Mouse (Mus musculus) A20 (cell line): ENCODE data around the gene Nfx1.
A peak's percentile ranks its signal among the peaks of the same experiment; 100 is the strongest.
"Not testable (repeated sequence)": the region's sequence is repeated elsewhere in the genome, so short reads cannot be mapped to it uniquely, and the experiment has no call there.

ENCODE experiments used
- DNase-seq: peaks from one replicate; pipeline ENCODE4 v3.0.0-alpha.2; 2011; ENCODE audit warnings: low read depth, low spot score

Gene Nfx1

DNA sequence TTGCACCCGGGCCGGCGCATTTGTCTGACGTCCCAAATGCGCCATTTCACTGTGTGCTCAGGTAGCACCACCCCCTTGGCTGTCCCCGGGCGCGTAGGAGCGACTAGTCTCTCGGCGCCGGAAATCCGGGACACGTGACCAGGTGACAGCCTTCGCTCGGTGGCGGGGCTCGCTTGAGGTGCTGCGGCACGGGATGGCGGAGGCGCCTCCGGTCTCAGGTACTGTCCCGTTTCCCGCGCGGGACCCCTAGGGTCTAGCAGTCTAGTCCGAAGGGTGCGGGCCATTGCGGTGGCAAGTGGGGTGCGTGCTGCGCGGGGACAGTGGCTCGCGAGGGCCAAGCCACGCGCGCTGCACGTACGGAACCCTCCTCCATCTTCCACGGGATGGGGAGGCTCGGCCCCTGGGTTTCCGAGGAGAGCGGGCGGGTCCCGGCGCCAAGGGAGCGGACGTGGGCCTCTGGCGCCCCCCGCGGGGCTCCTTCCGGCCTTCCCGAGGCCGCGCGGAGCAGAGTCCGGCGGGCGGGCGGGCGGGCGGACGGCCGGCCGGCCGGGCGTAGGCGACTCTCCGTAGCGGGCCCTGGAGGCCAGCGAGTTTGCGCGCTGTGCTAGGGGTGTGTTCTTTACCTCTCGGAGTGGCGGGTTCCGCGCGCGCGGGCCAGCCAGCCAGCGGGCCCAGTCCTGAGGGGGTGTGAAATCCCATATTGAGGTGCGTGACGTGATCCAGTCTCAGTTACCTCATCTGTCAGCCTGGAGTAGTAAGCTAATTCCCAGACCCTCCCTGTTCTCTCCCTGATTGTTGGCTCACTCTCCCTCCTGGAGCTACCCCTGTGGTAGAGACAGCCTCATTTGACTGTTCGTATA lies at the start of gene Nfx1:
Gene Nfx1 (plus strand): TSS at position 65 of the 860 bp plus-strand sequence.
- peak; percentile 97 for DNase-seq

- no peak for DNase-seq
Observed at GRCm38 (mm10) chr4:40921288-40921687, 49.4 kb upstream of the Nfx1 start.

- DNase-seq = no peak
Observed at GRCm38 (mm10) chr4:40923087-40923651, 47.5 kb upstream of the Nfx1 start.

GRCm38 (mm10) chr4:40925568-40925967 lies 45.1 kb upstream of the Nfx1 start:
- no peak for DNase-seq

GRCm38 (mm10) chr4:40929046-40929445 lies 41.7 kb upstream of the Nfx1 start:
- DNase-seq = peak; percentile 53

GRCm38 (mm10) chr4:40933694-40934093 lies 37.0 kb upstream of the Nfx1 start:
- no peak for DNase-seq

- DNase-seq = not testable (repeated sequence)
Observed at GRCm38 (mm10) chr4:40934369-40934768, 36.3 kb upstream of the Nfx1 start.

- DNase-seq = peak; percentile 20
Observed at GRCm38 (mm10) chr4:40936175-40936839, 34.4 kb upstream of the Nfx1 start.

DNA sequence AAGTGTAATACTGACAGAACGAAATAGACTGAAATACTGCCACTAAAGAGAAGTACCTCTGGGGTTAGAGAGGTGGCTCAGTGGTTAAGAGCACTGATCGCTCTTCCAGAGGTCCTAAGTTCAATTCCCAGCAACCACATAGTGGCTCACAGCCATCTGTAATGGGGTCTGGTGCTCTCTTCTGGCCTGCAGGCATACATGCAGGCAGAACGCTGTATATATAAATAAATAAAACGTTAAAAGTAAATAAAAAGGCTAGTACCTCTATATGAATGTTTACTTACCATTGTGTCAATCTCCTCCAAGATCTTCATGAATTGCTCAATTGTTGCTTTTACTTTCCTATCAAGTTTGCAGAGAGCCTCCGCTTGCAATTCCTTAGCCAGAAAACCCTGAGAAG lies 31.9 kb upstream of the Nfx1 start:
- no peak for DNase-seq

- DNase-seq = no peak
Observed at GRCm38 (mm10) chr4:40943651-40944050, 27.1 kb upstream of the Nfx1 start.

DNA sequence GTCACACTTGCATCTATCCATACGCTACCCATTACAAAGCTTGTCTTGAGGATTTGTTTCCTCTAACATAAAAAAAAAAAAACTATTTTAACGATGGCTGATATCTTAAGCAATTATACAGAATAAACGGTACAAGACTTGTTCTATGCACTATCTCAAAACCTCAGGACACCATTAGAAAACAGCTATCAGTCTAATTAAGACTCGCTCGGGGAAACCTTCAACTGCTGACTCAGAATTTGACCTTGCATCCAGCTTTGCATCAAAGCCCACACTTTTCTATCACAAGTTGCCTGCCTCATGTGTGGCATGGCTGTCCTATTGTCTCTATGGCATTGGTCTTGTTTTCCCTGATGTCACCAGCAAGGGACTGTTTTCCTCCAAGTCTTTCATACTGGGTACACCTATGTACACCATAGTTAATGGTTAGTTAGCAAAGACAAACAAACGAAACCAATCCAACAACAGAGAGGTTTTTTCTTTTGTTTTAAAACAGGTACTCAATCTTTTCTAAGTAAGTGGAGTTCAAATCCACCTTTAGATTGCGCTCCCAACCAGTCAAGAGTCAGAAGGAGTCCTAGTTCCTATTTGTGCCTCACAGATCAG lies 24.1 kb upstream of the Nfx1 start:
- no peak for DNase-seq

DNA sequence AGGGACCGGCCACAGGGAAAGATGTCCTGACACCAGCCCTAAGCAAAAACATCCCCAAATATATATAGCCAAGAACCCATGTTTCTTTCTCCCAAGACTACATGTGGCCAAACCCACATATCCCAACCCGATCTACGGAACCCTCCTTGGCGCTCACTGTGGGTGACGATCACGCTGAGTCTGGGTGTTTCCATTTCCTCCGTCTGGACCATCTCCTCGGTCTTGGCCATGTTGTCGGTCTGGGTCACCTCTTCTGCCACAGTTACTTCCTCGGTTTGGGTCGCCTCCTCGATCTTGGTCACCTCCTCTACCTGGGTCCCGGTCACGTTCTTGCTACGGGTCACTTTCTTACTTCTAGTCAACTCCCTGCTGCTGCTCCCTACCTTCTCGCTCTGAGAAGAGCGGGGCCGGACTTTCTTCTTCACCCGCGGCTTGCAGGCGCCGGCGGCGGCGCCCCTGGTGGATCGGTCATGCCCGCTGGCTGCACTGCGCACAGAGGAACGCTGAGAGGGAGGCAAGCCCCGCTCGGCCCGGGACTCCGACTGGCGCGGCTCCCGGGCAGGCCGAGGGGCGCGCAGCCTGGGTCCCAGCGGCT lies 23.0 kb upstream of the Nfx1 start:
- peak; percentile 83 for DNase-seq

DNA sequence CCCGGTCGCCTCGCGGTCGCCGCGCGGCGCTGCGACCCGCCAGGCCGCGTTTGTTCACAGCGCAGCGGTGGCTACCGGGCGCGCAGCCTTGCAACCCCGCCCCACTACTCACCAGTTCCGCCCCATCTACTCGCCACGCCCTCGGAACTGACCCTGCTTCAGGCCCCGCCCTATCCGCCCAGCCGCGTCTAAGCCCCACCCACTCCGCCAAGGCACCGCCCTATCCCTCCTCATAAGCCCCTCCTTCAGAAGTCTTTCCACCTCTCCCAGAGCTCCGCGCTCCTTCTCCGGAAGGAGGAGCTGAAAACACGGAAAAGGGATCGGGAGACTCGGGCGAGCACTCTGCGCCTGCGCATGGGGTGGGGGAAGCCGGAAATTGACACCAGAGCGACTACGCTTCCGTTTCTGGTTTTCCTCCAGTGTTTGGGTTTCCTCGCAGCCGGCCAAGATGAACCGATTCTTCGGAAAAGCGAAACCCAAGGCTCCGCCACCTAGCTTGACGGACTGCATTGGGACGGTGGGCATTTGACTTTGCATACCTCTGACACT lies 22.5 kb upstream of the Nfx1 start, which contains the start of the genes Bag1 and Chmp5:
Gene Bag1 (minus strand): TSS at position 135 of the 549 bp plus-strand sequence.
Gene Chmp5 (plus strand): TSS at position 248 of the 549 bp plus-strand sequence.
- DNase-seq = peak; percentile 98

DNA sequence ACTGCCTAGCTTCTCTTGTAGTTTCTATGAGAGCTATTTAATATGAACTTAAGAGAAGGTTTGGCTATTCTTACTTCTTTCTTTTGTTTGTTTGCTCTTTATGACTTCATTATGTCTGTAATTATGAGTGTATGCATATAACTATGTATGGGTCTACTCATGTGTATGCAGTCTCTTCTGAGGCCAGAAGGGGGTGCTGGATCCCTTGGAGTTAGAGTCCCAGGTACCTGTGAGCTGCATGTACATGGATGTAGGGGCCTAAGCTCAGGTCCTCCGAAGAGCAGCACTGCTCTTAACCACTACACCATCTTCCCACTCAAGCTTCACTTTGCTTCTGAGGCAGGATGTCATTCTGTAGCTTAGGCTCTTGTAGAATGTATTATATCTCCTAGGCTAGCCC lies 17.2 kb upstream of the Nfx1 start:
- DNase-seq = peak; percentile 67

DNA sequence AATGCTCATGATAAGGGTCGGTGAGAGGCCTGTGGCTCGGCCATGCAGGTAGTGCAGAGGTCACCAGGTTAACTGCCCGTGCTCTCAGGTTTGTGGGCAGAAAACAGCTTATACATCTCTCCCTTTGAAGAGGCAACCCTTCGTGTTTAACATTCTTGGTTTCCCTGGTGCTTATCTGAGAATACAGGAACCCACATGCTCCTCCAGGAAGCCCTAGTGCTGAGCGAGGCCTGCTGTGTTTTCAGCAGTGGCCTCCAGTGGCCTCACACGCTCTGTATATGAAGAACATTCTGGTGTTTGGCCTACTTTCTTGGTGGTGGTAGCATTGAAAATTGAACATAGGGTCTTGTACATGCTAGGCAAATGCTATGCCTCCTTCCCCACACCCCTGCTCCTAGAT lies 14.8 kb upstream of the Nfx1 start:
- DNase-seq = no peak

DNA sequence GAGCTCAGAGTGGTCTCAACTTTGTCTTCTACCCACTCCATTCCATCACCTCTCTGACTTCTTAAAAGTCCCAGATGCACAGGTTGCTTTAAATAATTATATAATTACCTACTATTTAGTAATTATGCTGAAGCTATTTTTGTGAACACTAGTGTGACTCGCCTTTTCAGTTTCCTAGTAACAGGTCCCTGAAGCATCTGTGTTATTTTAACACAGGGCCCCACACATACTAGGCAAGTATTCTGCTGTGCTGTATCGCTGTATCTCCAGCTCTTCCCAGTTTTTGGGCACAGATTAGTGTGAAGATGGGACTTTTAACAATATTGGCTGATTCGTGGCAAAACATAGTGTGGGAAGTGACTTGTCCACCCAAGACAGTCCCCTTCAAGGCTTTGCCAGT lies 7.2 kb upstream of the Nfx1 start:
- no peak for DNase-seq

DNA sequence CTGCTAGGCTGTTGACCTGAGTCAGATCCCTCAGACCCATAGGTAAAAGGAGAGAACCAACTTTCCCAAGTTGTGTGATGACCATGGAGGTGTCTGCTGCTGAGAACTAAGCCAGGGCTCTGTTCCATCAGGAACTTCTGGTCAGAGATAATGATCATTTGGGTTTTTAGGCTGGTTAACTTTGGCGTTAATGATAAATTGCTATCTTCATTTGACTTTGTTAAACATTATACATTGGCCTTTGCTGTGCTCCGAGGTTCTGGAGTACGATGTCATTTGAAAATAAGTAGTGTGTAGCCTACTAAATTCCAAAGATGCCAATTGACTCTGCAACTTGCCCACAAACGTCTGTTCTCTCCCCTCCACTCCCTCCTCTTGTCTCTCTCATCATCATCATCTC lies 1.5 kb upstream of the Nfx1 start:
- no peak for DNase-seq

DNA sequence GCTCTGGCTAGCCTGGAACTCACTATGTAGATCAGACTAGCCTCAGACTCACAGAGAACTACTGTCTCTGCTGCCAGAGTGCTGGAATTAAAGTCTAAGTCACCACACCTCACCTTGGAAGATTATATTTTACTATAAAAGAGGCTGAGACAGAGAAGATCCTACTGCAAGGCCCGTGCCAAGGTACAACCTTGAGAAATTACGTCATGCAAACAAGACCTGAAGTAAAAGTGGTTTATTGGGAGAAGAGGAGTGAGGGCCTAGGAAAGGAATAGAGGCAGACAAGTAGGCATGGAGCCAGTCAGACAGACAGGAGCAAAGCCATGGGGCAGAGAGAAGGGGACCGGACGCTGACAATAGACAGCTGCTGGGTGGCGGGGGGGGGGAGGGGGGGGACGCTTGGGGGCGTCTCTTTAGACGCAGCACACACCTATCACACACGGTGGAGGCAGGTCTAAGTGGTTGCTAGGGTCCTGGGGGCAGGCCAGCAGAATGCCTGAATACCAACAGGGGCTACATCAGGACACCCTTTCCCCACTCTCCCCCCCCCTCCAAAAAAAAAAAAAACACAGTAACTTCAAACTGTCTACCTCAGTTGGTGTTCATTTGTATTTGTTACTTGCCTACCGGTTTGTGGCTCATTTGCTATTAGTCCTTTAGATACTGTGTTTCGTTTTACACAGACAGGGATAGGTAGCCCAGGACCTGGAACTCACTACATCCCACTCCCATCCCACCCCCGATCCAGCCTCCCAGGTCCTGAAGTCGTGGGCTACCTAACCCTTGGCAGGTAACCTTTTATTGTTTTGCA lies 720 bp upstream of the Nfx1 start:
- peak; percentile 71 for DNase-seq

- DNase-seq = no peak
Observed at GRCm38 (mm10) chr4:40970592-40970841, 189 bp upstream of the Nfx1 start.

DNA sequence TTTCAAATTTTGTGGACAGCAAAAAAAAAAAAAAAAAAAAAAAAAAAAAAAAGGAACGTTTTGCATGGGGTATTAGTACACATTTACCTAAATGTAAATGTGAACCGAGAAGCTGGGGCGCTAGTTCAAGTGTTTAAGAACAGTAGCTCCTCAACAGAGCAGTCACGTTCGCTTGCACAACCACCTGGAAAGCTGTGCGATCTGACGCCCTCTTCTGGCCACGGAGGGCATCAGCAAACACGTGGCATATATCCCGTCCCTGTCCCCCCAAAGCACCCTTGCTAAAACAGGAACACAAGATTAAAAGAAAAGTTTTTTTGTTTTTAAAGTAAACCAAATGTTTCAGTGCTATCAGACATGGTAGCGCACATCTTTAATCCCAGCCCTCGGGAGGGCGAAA lies 1.0 kb downstream of the Nfx1 start:
- DNase-seq = peak; percentile 89

- no peak for DNase-seq
Observed at GRCm38 (mm10) chr4:40974011-40974410, 3.3 kb downstream of the Nfx1 start.
